Mouse (Mus musculus): Measurements from ENCODE around the gene Phc2.

GRCm38 (mm10) chr4:128637250-128637649 is 17.3 kb upstream of the Phc2 start:
- no peak for TF ChIP-seq MEF2A (IDR thresholded peaks at IDR 0.05; ENCODE audit: extremely low read depth, insufficient replicate concordance, low read depth, low read length, poor library complexity, severe bottlenecking)
- no peak for TF ChIP-seq SIN3A (IDR thresholded peaks at IDR 0.05; ENCODE audit: low read length)

Data from MEL (cell line).